ENCODE assay signal across 26 mouse cellular contexts in the genomic region with DNA sequence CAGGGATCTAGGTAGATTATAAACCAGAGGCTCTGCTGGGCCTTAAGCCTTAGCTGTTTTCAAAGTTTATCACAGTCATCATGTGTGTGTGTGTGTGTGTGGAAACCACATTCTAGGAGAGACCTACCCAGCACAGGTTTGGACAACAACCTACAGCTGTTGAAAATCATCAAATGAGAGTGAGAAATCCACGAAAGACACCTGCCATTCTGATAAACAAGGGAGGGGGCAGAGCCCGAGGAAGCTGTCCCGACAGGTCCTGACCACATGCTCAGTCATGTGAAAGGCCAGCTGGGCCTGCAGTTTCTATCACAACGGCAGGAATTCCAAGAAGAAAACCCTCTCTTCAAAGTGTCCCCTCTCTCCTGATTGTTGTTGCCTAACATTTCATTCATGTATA.
DNase-seq lines count a peak whose midpoint lies in the region; ATAC-seq and TF ChIP-seq lines count a peak whose summit lies in the region.
"Had no signal": no experiment of that assay in that cellular context is flagged by ENCODE, and none has a peak within 500 bp of the region (broad histone marks: within the 10 kb centered on the region; RNA-seq: fewer than 3 reads in every experiment).

No protein-coding gene starts in this region.

- no peak overlapping the region for H3K27ac ChIP-seq in liver, embryonic 16.5 days (ENCODE audit: low read length)
- H3K27ac ChIP-seq in bone marrow, adult 2 months (ENCODE audit: control insufficient read depth, insufficient read depth, low read depth, low read length, poor library complexity) = peak overlapping the region; percentile 33; the same call in 1 of the 2 replicates
- H3K27ac ChIP-seq: embryonic facial prominence, embryonic 15.5 days; forebrain, embryonic 12.5 days; hindbrain, embryonic 13.5 days; liver, embryonic 14.5 days; midbrain, embryonic 12.5 days; neural tube, embryonic 13.5 days had no signal

- ATAC-seq in liver, embryonic 16.5 days (ENCODE audit: low read depth) = 0 out of 2 replicates have a peak, but pooled peaks have one; percentile 19
- ATAC-seq: forebrain, postnatal 0 days had no signal

- WGBS in liver, embryonic 16.5 days (ENCODE audit: insufficient replicate concordance) = 39% methylated on average over 4 of the region's 4 CpGs
- WGBS in bone marrow, adult 2 months = 37% methylated on average over 4 of the region's 4 CpGs

- no peaks in the 10 kb centered on the region for H3K36me3 ChIP-seq in liver, embryonic 16.5 days (ENCODE audit: control insufficient read depth, insufficient read depth)
- H3K36me3 ChIP-seq: embryonic facial prominence, embryonic 15.5 days; forebrain, embryonic 12.5 days; hindbrain, embryonic 13.5 days; midbrain, embryonic 12.5 days; neural tube, embryonic 13.5 days had no signal

- H3K4me1 ChIP-seq in liver, embryonic 16.5 days (ENCODE audit: control insufficient read depth, low read depth, low read length) = no peaks in the 10 kb centered on the region
- H3K4me1 ChIP-seq in bone marrow, adult 2 months (ENCODE audit: control insufficient read depth, insufficient read depth, low read length) = peaks cover 1% of the 10 kb centered on the region; the same call in 1 of the 2 replicates
- H3K4me1 ChIP-seq: embryonic facial prominence, embryonic 15.5 days; megakaryocyte, embryonic 14.5 days had no signal

- no peak for TF ChIP-seq POLR2A in bone marrow, adult 2 months (IDR thresholded peaks at IDR 0.05; ENCODE audit: borderline replicate concordance, control insufficient read depth, low read depth, low read length)

- DNase-seq in liver = no peak
- DNase-seq in thymus, postnatal 0 days (ENCODE audit: low spot score) = peak; percentile 18
- no peak for DNase-seq in thymus, postnatal 14 days
- DNase-seq in frontal cortex, postnatal 14 days (ENCODE audit: low spot score in 2 of 2) = no peak
- DNase-seq in kidney, adult 18-20 months = no peak
- DNase-seq: adrenal gland, postnatal 25 days; cerebellum, adult 18-20 months; cerebellum, postnatal 10 days; forebrain, postnatal 0 days; gastrocnemius, postnatal 10 days; heart, postnatal 4 days; kidney, adult 11 months; kidney, postnatal 4 days; left cerebral cortex, postnatal 4 days; lung, postnatal 36 days; right cerebral cortex, postnatal 25 days had no signal

- no peaks in the 10 kb centered on the region for H3K27me3 ChIP-seq in liver, embryonic 16.5 days (ENCODE audit: control insufficient read depth, insufficient read depth, low read depth, low read length)
- H3K27me3 ChIP-seq: embryonic facial prominence, embryonic 15.5 days; forebrain, embryonic 12.5 days; hindbrain, embryonic 13.5 days; megakaryocyte, embryonic 14.5 days; midbrain, embryonic 12.5 days; neural tube, embryonic 13.5 days had no signal

- H3K4me2 ChIP-seq in liver, embryonic 16.5 days (ENCODE audit: low read depth, low read length) = no peak overlapping the region
- H3K4me2 ChIP-seq: embryonic facial prominence, embryonic 15.5 days; forebrain, embryonic 12.5 days; heart, embryonic 11.5 days; hindbrain, embryonic 13.5 days; midbrain, embryonic 12.5 days; neural tube, embryonic 13.5 days had no signal

- H3K9ac ChIP-seq in liver, embryonic 16.5 days (ENCODE audit: low read depth, low read length) = no peak overlapping the region
- H3K9ac ChIP-seq: embryonic facial prominence, embryonic 15.5 days; forebrain, embryonic 12.5 days; forebrain, postnatal 0 days; hindbrain, embryonic 13.5 days; liver, embryonic 14.5 days; midbrain, embryonic 12.5 days; neural tube, embryonic 13.5 days had no signal

- no peak for TF ChIP-seq CTCF in bone marrow, adult 2 months (IDR thresholded peaks at IDR 0.05; ENCODE audit: control insufficient read depth, insufficient read depth, low read length)

- no peak overlapping the region for H3K4me3 ChIP-seq in liver, embryonic 16.5 days (ENCODE audit: low read depth, low read length)
- no peak overlapping the region for H3K4me3 ChIP-seq in bone marrow, adult 2 months (replicated peaks; ENCODE audit: control insufficient read depth, low read depth, low read length)
- H3K4me3 ChIP-seq: embryonic facial prominence, embryonic 15.5 days; forebrain, embryonic 12.5 days; hindbrain, embryonic 13.5 days; megakaryocyte, embryonic 14.5 days; midbrain, embryonic 12.5 days; neural tube, embryonic 13.5 days had no signal

- no peaks in the 10 kb centered on the region for H3K9me3 ChIP-seq in liver, embryonic 16.5 days (replicated peaks; ENCODE audit: control insufficient read depth, low read length)
- H3K9me3 ChIP-seq: embryonic facial prominence, embryonic 15.5 days; forebrain, embryonic 12.5 days; hindbrain, embryonic 13.5 days; megakaryocyte, embryonic 14.5 days; midbrain, embryonic 12.5 days; neural tube, embryonic 13.5 days had no signal
